Comparison of ENCODE assay signal across 15 mouse cellular contexts in the genomic region with DNA sequence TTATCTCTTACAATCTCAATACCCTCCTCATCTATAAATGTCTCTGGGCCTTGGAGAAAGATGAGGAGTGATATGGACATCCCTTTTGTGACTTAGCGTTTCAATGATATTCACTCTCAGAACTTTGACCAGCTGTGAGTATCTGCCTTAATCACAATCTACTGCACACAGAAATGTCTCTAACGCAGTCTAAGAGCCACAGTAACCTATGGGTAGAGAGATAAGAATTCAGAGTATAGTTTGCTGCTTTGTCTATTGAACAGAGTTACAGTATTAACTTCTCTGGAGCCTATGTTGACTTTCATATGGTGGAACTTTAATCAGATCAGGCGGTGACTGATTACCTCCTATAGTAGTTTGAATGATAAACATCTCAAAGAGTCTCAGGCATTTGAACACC.
"Had no signal": no experiment of that assay in that cellular context is flagged by ENCODE, and none has a peak within 500 bp of the region (broad histone marks: within the 10 kb centered on the region; RNA-seq: fewer than 3 reads in every experiment).

No protein-coding gene starts in this region.

- H3K27me3 ChIP-seq: neural tube, embryonic 13.5 days; neural tube, embryonic 15.5 days; stomach, embryonic 15.5 days had no signal

- H3K9me3 ChIP-seq: neural tube, embryonic 13.5 days; neural tube, embryonic 15.5 days; stomach, embryonic 15.5 days had no signal

- H3K36me3 ChIP-seq: neural tube, embryonic 13.5 days; neural tube, embryonic 15.5 days; stomach, embryonic 15.5 days had no signal

- H3K4me1 ChIP-seq: neural tube, embryonic 13.5 days; neural tube, embryonic 15.5 days; stomach, embryonic 15.5 days had no signal

- DNase-seq: retina, postnatal 1 day; right cerebral cortex, adult 18-20 months; right cerebral cortex, postnatal 14 days; right cerebral cortex, postnatal 25 days; right cerebral cortex, postnatal 4 days; spleen, adult 18-20 months; thymus, adult 18-20 months; thymus, adult 2 months; thymus, postnatal 14 days; thymus, postnatal 25 days; thymus, postnatal 36 days; thymus, postnatal 4 days had no signal

- H3K4me3 ChIP-seq: neural tube, embryonic 13.5 days; neural tube, embryonic 15.5 days; stomach, embryonic 15.5 days had no signal
